Mouse (Mus musculus) hindbrain, embryonic 13.5 days (tissue): ENCODE measurements at regions not wholly inside any gene's neighbourhood (a gene's known extent, or its start where the extent isn't known, plus 50 kb on each side); places are given as distances from the start of the nearest gene placed in this dataset.
A peak's percentile ranks its signal among the peaks of the same experiment; 100 is the strongest.

Experiments
- ATAC-seq: fragments of 200-750 bp; cut with Nextera tagmentation; 2 replicates; pipeline ENCODE4 v1.8.0; 2017; ENCODE audit warnings: moderate TSS enrichment; ENCODE audit not compliant: low FRiP score
- H3K27ac ChIP-seq: fragments of 300-500 bp; sonication (generic); 2 replicates; pipeline ENCODE4 v1.5.1; 2015; ENCODE audit warnings: inconsistent platforms, mild to moderate bottlenecking, moderate library complexity
- H3K27me3 ChIP-seq: fragments of 300-500 bp; sonication (generic); 2 replicates; pipeline ENCODE4 v1.6.1; 2015; ENCODE audit warnings: mild to moderate bottlenecking, inconsistent platforms
- H3K36me3 ChIP-seq: fragments of 300-500 bp; sonication (generic); 2 replicates; pipeline ENCODE4 v1.6.1; 2015; ENCODE audit warnings: mild to moderate bottlenecking, inconsistent platforms
- H3K4me1 ChIP-seq: fragments of 300-500 bp; sonication (generic); replicated peaks from 2 replicates; pipeline ENCODE4 v1.6.1; 2015; ENCODE audit warnings: inconsistent platforms
- H3K4me2 ChIP-seq: fragments of 300-500 bp; sonication (generic); 2 replicates; pipeline ENCODE4 v1.6.1; 2015; ENCODE audit warnings: inconsistent platforms, mild to moderate bottlenecking, moderate library complexity
- H3K4me3 ChIP-seq: fragments of 300-500 bp; sonication (generic); 2 replicates; pipeline ENCODE4 v1.5.1; 2015; ENCODE audit warnings: mild to moderate bottlenecking, inconsistent platforms
- H3K9ac ChIP-seq: fragments of 300-500 bp; sonication (generic); 2 replicates; pipeline ENCODE4 v1.6.1; 2015; ENCODE audit warnings: mild to moderate bottlenecking, inconsistent platforms
- H3K9me3 ChIP-seq: fragments of 300-500 bp; sonication (generic); 2 replicates; pipeline ENCODE4 v1.6.1; 2016; ENCODE audit warnings: inconsistent platforms
- WGBS: fragments of 180-500 bp; shearing (Covaris S2); methylation state at CpG from one replicate; pipeline ENCODE4 v1.1.7; 2015; 5-methylcytosine and 5-hydroxymethylcytosine counted together

DNA sequence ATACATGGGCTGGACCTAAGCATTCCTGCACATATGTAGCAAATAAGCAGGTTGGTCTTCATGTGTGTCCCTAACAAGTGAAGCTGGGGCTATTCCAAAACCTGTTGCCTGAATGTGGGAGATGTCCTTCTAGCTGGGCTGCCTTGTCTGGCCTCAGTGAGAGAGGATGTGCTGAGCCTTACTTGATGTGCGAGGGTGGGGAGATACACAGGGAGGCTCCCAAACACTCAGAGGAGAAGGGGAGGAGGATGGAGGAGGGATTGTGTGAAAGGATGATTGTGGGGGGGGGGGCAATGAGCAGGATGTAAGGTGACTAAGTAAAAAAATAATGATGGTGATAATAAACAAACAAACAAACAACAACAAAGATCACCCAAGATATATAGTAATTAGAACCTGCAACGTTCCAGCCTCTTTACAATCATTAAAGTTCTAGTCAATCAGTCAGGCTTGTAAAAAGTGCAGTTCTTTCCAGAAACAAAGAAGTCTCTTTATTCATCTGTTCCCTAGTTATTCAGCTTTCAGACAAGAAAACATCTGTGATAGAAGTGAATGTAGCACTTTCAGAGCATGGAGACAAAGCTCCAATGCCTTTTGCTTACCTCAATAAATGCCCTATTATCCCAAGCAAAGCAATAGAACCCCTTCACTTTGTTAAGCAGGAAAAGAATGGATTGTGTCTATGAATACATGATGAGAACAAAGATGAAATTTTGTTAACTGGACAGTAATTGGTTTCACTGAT is 1261.1 kb downstream of the Pla2g4a start:
- no peak overlapping the region for H3K4me3 ChIP-seq
- no peak for ATAC-seq
- 37% methylated on average over 2 of the region's 2 CpGs for WGBS
- no peak overlapping the region for H3K4me2 ChIP-seq
- H3K27ac ChIP-seq: no peak overlapping the region
- H3K9ac ChIP-seq: no peak overlapping the region
- H3K27me3 ChIP-seq: no peaks in the 10 kb centered on the region
- no peaks in the 10 kb centered on the region for H3K4me1 ChIP-seq
- H3K36me3 ChIP-seq: no peaks in the 10 kb centered on the region
- no peaks in the 10 kb centered on the region for H3K9me3 ChIP-seq

- Histone ChIP-seq H3K9ac (no peak overlapping the region), H3K4me3 (no peak overlapping the region), H3K36me3 (no peaks in the 10 kb centered on the region), H3K9me3 (no peaks in the 10 kb centered on the region), H3K4me2 (no peak overlapping the region), H3K27me3 (no peaks in the 10 kb centered on the region), H3K27ac (0 out of 2 replicates have a peak overlapping the region, but pooled peaks have one; percentile 18), H3K4me1 (peaks cover 8% of the 10 kb centered on the region; the same call in 1 of the 2 replicates)
- 0 out of 2 replicates have a peak, but pooled peaks have one; percentile 59 for ATAC-seq
- WGBS: 39% methylated on average over 2 of the region's 2 CpGs
Observed at GRCm38 (mm10) chr1:148690085-148690484, 1271.0 kb downstream of the Pla2g4a start.

GRCm38 (mm10) chr1:148689618-148690017 is 1271.5 kb downstream of the Pla2g4a start:
- WGBS: 74% methylated on average over 4 of the region's 4 CpGs
- no peak for ATAC-seq
- Histone ChIP-seq H3K4me3 (no peak overlapping the region), H3K9me3 (no peaks in the 10 kb centered on the region), H3K36me3 (no peaks in the 10 kb centered on the region), H3K27ac (no peak overlapping the region), H3K4me1 (peaks cover 8% of the 10 kb centered on the region; the same call in 1 of the 2 replicates), H3K27me3 (no peaks in the 10 kb centered on the region), H3K9ac (no peak overlapping the region), H3K4me2 (no peak overlapping the region)

- H3K9ac ChIP-seq: no peak overlapping the region
- no peaks in the 10 kb centered on the region for H3K4me1 ChIP-seq
- no peak for ATAC-seq
- no peaks in the 10 kb centered on the region for H3K36me3 ChIP-seq
- no peaks in the 10 kb centered on the region for H3K27me3 ChIP-seq
- H3K9me3 ChIP-seq: no peaks in the 10 kb centered on the region
- no peak overlapping the region for H3K4me2 ChIP-seq
- H3K4me3 ChIP-seq: no peak overlapping the region
- no peak overlapping the region for H3K27ac ChIP-seq
Observed at GRCm38 (mm10) chr1:148675516-148675915, 1285.6 kb downstream of the Pla2g4a start.

DNA sequence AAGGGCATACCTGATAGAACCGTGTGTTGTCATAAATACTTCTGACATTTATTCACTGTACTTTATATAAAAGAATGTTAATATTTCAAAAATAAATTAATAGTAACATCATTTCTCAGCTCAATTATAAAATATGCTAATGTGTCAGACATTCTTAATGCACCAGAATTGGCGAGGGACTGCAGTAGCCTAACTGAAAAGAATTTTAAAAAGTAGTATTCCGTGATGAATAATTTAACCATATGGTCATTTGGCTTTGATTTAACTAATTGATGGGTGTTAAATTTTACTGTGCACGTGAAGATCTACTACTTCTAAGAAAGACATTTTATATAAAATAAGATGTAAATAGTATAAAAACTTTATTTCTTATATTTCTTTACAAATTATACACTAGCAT is 1296.7 kb downstream of the Pla2g4a start:
- no peak overlapping the region for H3K4me2 ChIP-seq
- H3K36me3 ChIP-seq: no peaks in the 10 kb centered on the region
- H3K9ac ChIP-seq: no peak overlapping the region
- H3K4me1 ChIP-seq: no peaks in the 10 kb centered on the region
- no peaks in the 10 kb centered on the region for H3K9me3 ChIP-seq
- no peak overlapping the region for H3K27ac ChIP-seq
- no peak for ATAC-seq
- no peak overlapping the region for H3K4me3 ChIP-seq
- 49% methylated on average over 4 of the region's 4 CpGs for WGBS
- H3K27me3 ChIP-seq: no peaks in the 10 kb centered on the region

GRCm38 (mm10) chr1:148656990-148657389 is 1304.1 kb downstream of the Pla2g4a start:
- Histone ChIP-seq H3K9ac (no peak overlapping the region), H3K4me2 (no peak overlapping the region), H3K27ac (no peak overlapping the region), H3K36me3 (no peaks in the 10 kb centered on the region), H3K4me1 (no peaks in the 10 kb centered on the region), H3K4me3 (no peak overlapping the region), H3K27me3 (no peaks in the 10 kb centered on the region), H3K9me3 (no peaks in the 10 kb centered on the region)
- WGBS: 91% methylated on average over 1 of the region's 1 CpGs
- no peak for ATAC-seq
